Mouse (Mus musculus) skeletal muscle tissue, adult 2 months (tissue): Measurements from ENCODE around the gene Naa30.
A peak's percentile ranks its signal among the peaks of the same experiment; 100 is the strongest.
"Not testable (repeated sequence)": the region's sequence is repeated elsewhere in the genome, so short reads cannot be mapped to it uniquely, and the experiment has no call there.

Experiments used
- DNase-seq: peaks from one replicate; pipeline ENCODE4 v3.0.0-alpha.2; 2012; ENCODE audit warnings: low read depth, low spot score

Gene Naa30

GRCm38 (mm10) chr14:49171867-49172581, at the start of gene Naa30:
Gene Naa30, plus strand, starts transcription at chr14:49172226.
- peak; percentile 90 for DNase-seq

- DNase-seq: no peak
Measured at GRCm38 (mm10) chr14:49127162-49127779, 44.8 kb upstream of the Naa30 start.

GRCm38 (mm10) chr14:49128544-49129263, 43.3 kb upstream of the Naa30 start:
- DNase-seq: no peak

GRCm38 (mm10) chr14:49132391-49132790, 39.6 kb upstream of the Naa30 start:
- no peak for DNase-seq

- no peak for DNase-seq
Measured at GRCm38 (mm10) chr14:49138171-49138570, 33.9 kb upstream of the Naa30 start.

GRCm38 (mm10) chr14:49140756-49141155, 31.3 kb upstream of the Naa30 start:
- DNase-seq: peak; percentile 6

GRCm38 (mm10) chr14:49153801-49154200, 18.2 kb upstream of the Naa30 start:
- DNase-seq: peak; percentile 44

- no peak for DNase-seq
Measured at GRCm38 (mm10) chr14:49155572-49155971, 16.5 kb upstream of the Naa30 start.

GRCm38 (mm10) chr14:49158143-49158925, 13.7 kb upstream of the Naa30 start:
- DNase-seq: no peak

GRCm38 (mm10) chr14:49171286-49171685, 740 bp upstream of the Naa30 start:
- DNase-seq: no peak

- DNase-seq: no peak
Measured at GRCm38 (mm10) chr14:49172582-49172988, 559 bp downstream of the Naa30 start.

- DNase-seq: no peak
Measured at GRCm38 (mm10) chr14:49173290-49174135, 1.5 kb downstream of the Naa30 start.

- no peak for DNase-seq
Measured at GRCm38 (mm10) chr14:49179736-49180135, 7.7 kb downstream of the Naa30 start.

GRCm38 (mm10) chr14:49186270-49186669, 14.2 kb downstream of the Naa30 start:
- no peak for DNase-seq

GRCm38 (mm10) chr14:49197031-49197527, 25.1 kb downstream of the Naa30 start:
- no peak for DNase-seq

GRCm38 (mm10) chr14:49201073-49201778, 29.2 kb downstream of the Naa30 start:
- no peak for DNase-seq

GRCm38 (mm10) chr14:49210215-49210614, 38.2 kb downstream of the Naa30 start:
- DNase-seq: not testable (repeated sequence)

- DNase-seq: no peak
Measured at GRCm38 (mm10) chr14:49218677-49219076, 46.7 kb downstream of the Naa30 start.

- not testable (repeated sequence) for DNase-seq
Measured at GRCm38 (mm10) chr14:49219466-49220022, 47.5 kb downstream of the Naa30 start.

- DNase-seq: no peak
Measured at GRCm38 (mm10) chr14:49221771-49222170, 49.7 kb downstream of the Naa30 start.
